17 mouse cellular contexts compared by ENCODE assay signal in the genomic region with DNA sequence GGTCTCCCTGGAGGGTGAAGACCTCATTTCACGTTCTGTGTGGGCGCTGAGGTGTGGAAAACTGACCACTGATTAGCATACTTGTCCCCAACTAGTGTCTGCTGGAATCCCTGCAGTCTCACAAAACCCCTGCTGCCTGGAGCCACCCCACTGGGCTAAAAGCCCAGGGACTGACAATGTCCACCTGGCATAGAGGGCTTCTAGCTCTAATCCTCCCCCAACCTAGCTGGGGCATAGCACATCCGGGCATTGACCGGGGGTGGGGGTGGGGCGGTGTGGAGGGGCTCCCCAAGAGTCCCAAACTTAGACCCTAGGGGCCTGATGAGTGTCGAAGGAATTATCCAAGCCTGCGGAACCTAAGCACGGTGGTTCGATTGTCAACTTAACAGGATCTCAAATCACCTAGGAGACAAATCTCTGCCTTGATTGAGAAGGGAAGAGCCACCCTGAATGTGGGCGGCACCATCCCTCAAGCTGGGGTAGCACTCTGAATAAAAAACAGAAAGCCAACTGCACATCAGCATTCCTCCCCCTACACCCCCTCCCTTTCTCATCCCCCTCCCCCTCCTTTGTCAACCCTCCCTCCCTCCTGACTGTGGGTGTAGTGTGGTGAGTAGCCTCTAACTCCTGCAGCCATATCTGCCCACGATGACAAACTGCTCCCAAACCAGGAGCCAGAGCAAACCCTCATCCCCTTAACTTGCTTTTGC. TPM values are rescaled to one million over a fixed set of nuclear protein-coding genes. Genes with fewer than 3 reads are reported as not detected.
A peak's percentile ranks its signal among the peaks of the same experiment; 100 is the strongest.
DNase-seq lines count a peak whose midpoint lies in the region; ATAC-seq and TF ChIP-seq lines count a peak whose summit lies in the region.
"Had no signal": no experiment of that assay in that cellular context is flagged by ENCODE, and none has a peak within 500 bp of the region (broad histone marks: within the 10 kb centered on the region; RNA-seq: fewer than 3 reads in every experiment).

No protein-coding gene starts in this region.

- H3K27ac ChIP-seq in forebrain, postnatal 0 days (ENCODE audit: low read depth, low read length): no peak overlapping the region
- H3K27ac ChIP-seq in forebrain, embryonic 13.5 days: no peak overlapping the region
- peak overlapping the region; percentile 92 for H3K27ac ChIP-seq in left cerebral cortex, adult 2 months
- H3K27ac ChIP-seq in hindbrain, embryonic 14.5 days: 0 out of 2 replicates have a peak overlapping the region, but pooled peaks have one; percentile 26
- 0 out of 2 replicates have a peak overlapping the region, but pooled peaks have one; percentile 13 for H3K27ac ChIP-seq in midbrain, embryonic 15.5 days

- TF ChIP-seq POLR2A in lung, adult 2 months (IDR thresholded peaks at IDR 0.05; ENCODE audit: borderline replicate concordance, extremely low read depth, low read depth, low read length): no peak

- no peaks in the 10 kb centered on the region for H3K4me1 ChIP-seq in forebrain, postnatal 0 days (ENCODE audit: insufficient read depth)
- peaks cover 23% of the 10 kb centered on the region; the same call in 1 of the 2 replicates for H3K4me1 ChIP-seq in forebrain, embryonic 13.5 days
- H3K4me1 ChIP-seq in hindbrain, embryonic 14.5 days (replicated peaks; ENCODE audit: control insufficient read depth, insufficient read depth, low read length): peaks cover 24% of the 10 kb centered on the region
- H3K4me1 ChIP-seq in midbrain, embryonic 15.5 days: peaks cover 18% of the 10 kb centered on the region
- H3K4me1 ChIP-seq in lung, adult 2 months (ENCODE audit: control insufficient read depth, insufficient read depth, low read length): no peaks in the 10 kb centered on the region

- H3K4me2 ChIP-seq in forebrain, postnatal 0 days (ENCODE audit: low read depth): no peak overlapping the region
- H3K4me2 ChIP-seq in forebrain, embryonic 13.5 days: no peak overlapping the region
- H3K4me2 ChIP-seq in hindbrain, embryonic 14.5 days (replicated peaks): no peak overlapping the region
- no peak overlapping the region for H3K4me2 ChIP-seq in midbrain, embryonic 15.5 days
- H3K4me2 ChIP-seq: liver, embryonic 11.5 days had no signal

- H3K4me3 ChIP-seq in forebrain, postnatal 0 days (ENCODE audit: low read depth, low read length): no peak overlapping the region
- H3K4me3 ChIP-seq in forebrain, embryonic 13.5 days: no peak overlapping the region
- no peak overlapping the region for H3K4me3 ChIP-seq in left cerebral cortex, adult 2 months
- H3K4me3 ChIP-seq in hindbrain, embryonic 14.5 days (replicated peaks; ENCODE audit: low read length): no peak overlapping the region
- H3K4me3 ChIP-seq in midbrain, embryonic 15.5 days: no peak overlapping the region
- H3K4me3 ChIP-seq in lung, adult 2 months (replicated peaks; ENCODE audit: extremely low read depth, low read depth, low read length): no peak overlapping the region

- H3K9ac ChIP-seq in forebrain, postnatal 0 days: no peak overlapping the region
- no peak overlapping the region for H3K9ac ChIP-seq in forebrain, embryonic 13.5 days
- H3K9ac ChIP-seq in hindbrain, embryonic 14.5 days: no peak overlapping the region
- no peak overlapping the region for H3K9ac ChIP-seq in midbrain, embryonic 15.5 days

- ATAC-seq in forebrain, postnatal 0 days: 0 out of 2 replicates have a peak, but pooled peaks have one; percentile 10
- ATAC-seq in forebrain, embryonic 13.5 days: no peak
- ATAC-seq in hindbrain, embryonic 14.5 days (ENCODE audit: low FRiP score): no peak
- 0 out of 2 replicates have a peak, but pooled peaks have one; percentile 50 for ATAC-seq in midbrain, embryonic 15.5 days (replicated peaks)

- H3K9me3 ChIP-seq in forebrain, postnatal 0 days (ENCODE audit: low read length): no peaks in the 10 kb centered on the region
- no peaks in the 10 kb centered on the region for H3K9me3 ChIP-seq in forebrain, embryonic 13.5 days (replicated peaks)
- no peaks in the 10 kb centered on the region for H3K9me3 ChIP-seq in hindbrain, embryonic 14.5 days (ENCODE audit: control insufficient read depth, low read length)
- H3K9me3 ChIP-seq in midbrain, embryonic 15.5 days: no peaks in the 10 kb centered on the region

- intact Hi-C loops in left cerebral cortex, adult 2 months (cut with DNase I): loop anchor here (5.0 kb wide), 1 partner anchor 90 kb away; no protein-coding TSS in a partner anchor
- intact Hi-C loops in left cerebral cortex, postnatal 14 days (cut with DNase I): no loop called here

- no peaks in the 10 kb centered on the region for H3K27me3 ChIP-seq in forebrain, postnatal 0 days (ENCODE audit: insufficient read depth, low read length)
- H3K27me3 ChIP-seq in forebrain, embryonic 13.5 days: no peaks in the 10 kb centered on the region
- no peaks in the 10 kb centered on the region for H3K27me3 ChIP-seq in hindbrain, embryonic 14.5 days (ENCODE audit: control insufficient read depth, insufficient read depth, low read length)
- no peaks in the 10 kb centered on the region for H3K27me3 ChIP-seq in midbrain, embryonic 15.5 days (replicated peaks)

- H3K36me3 ChIP-seq in forebrain, postnatal 0 days (ENCODE audit: insufficient read depth): no peaks in the 10 kb centered on the region
- H3K36me3 ChIP-seq in forebrain, embryonic 13.5 days (ENCODE audit: poor library complexity, severe bottlenecking): no peaks in the 10 kb centered on the region
- H3K36me3 ChIP-seq in hindbrain, embryonic 14.5 days (replicated peaks; ENCODE audit: control insufficient read depth, insufficient read depth): no peaks in the 10 kb centered on the region
- H3K36me3 ChIP-seq in midbrain, embryonic 15.5 days (replicated peaks): no peaks in the 10 kb centered on the region

- no peak for TF ChIP-seq CTCF in forebrain, postnatal 0 days (IDR thresholded peaks at IDR 0.05; ENCODE audit: low read depth)
- TF ChIP-seq CTCF in left cerebral cortex, adult 2 months (IDR thresholded peaks at IDR 0.05): no peak
- no peak for TF ChIP-seq CTCF in lung, adult 2 months (IDR thresholded peaks at IDR 0.05; ENCODE audit: insufficient read depth, low read length)

- DNase-seq in forebrain, postnatal 0 days: no peak
- no peak for DNase-seq in left cerebral cortex, adult 2 months (ENCODE audit: extremely low spot score in 1 of 2, low spot score in 2 of 2)
- no peak for DNase-seq in left cerebral cortex, postnatal 14 days (ENCODE audit: low spot score in 2 of 2)
- DNase-seq in hindbrain, embryonic 14.5 days (ENCODE audit: low spot score): no peak
- DNase-seq in thymus, postnatal 4 days: no peak
- no peak for DNase-seq in lung, adult 2 months
- DNase-seq: adrenal gland, adult 2 months; B cell, adult 2 months; cerebellum, adult 8-10 months; embryo, embryonic 11 days; gastrocnemius, postnatal 10 days; kidney, adult 18-20 months; thymus, adult 2 months had no signal

- WGBS in forebrain, postnatal 0 days: 10% methylated on average over 11 of the region's 11 CpGs
- WGBS in forebrain, embryonic 13.5 days: 11% methylated on average over 11 of the region's 11 CpGs
- 17% methylated on average over 11 of the region's 11 CpGs for WGBS in hindbrain, embryonic 14.5 days
- 4% methylated on average over 11 of the region's 11 CpGs for whole genome bisulfite sequencing in midbrain, embryonic 15.5 days
- 35% methylated on average over 11 of the region's 11 CpGs for WGBS in lung, adult 2 months

RNA-seq across cellular contexts. Expression of a gene that starts 29.5 kb away (rescaled TPM):
- 37.3 and 43.7 TPM in 2 replicates for total RNA-seq in forebrain, postnatal 0 days (2014; rRNA removed)
- polyA plus RNA-seq in forebrain, postnatal 0 days (2015; fragmentation: Nextera tagmentation; extraction: Ambion mirVana): 72.7 and 82.3 TPM in 2 replicates
- 32.0 and 34.0 TPM in 2 replicates for polyA plus RNA-seq in forebrain, embryonic 13.5 days (2015; fragmentation: Nextera tagmentation; extraction: Ambion mirVana)
- total RNA-seq in left cerebral cortex, adult 2 months (2021): 100 to 1,000 TPM; 345 to 353 TPM
- 100 to 1,000 TPM; 297 to 325 TPM for total RNA-seq in left cerebral cortex, postnatal 14 days (2021)
- 64.7 and 69.3 TPM in 2 replicates for polyA plus RNA-seq in hindbrain, embryonic 14.5 days (2014; fragmentation: Nextera tagmentation; extraction: Ambion mirVana)
- 53.5 and 54.2 TPM in 2 replicates for polyA plus RNA-seq in midbrain, embryonic 15.5 days (2015; fragmentation: Nextera tagmentation; extraction: Ambion mirVana)
- 1.3 and 1.9 TPM in 2 replicates for polyA plus RNA-seq in lung, adult 2 months (2012; rRNA removed)
- total RNA-seq: megakaryocyte-erythroid progenitor cell, adult 5-6 weeks had no signal

Comparison
In these comparisons a context has a peak if more than half of its experiments do, and no peak if none do; other contexts are left out.
1. ATAC-seq: peak in forebrain, postnatal 0 days (single experiment) and midbrain, embryonic 15.5 days (single experiment); none in forebrain, embryonic 13.5 days (single experiment) and hindbrain, embryonic 14.5 days (single experiment).
2. H3K27ac ChIP-seq: peak in left cerebral cortex, adult 2 months (single experiment), hindbrain, embryonic 14.5 days (single experiment) and midbrain, embryonic 15.5 days (single experiment); none in forebrain, postnatal 0 days (single experiment) and forebrain, embryonic 13.5 days (single experiment).
3. RNA of a gene that starts 29.5 kb away (polyA plus RNA-seq): 72.7 to 82.3 TPM in forebrain, postnatal 0 days, 64.7 to 69.3 TPM in hindbrain, embryonic 14.5 days, 53.5 to 54.2 TPM in midbrain, embryonic 15.5 days and 32.0 to 34.0 TPM in forebrain, embryonic 13.5 days; 1.3 to 1.9 TPM in lung, adult 2 months; every median in the first group is over 10 times any median in the second.